Mouse (Mus musculus): ENCODE measurements around the gene Rpl23a. TPM values are rescaled to one million over a fixed set of nuclear protein-coding genes. Genes with fewer than 3 reads are reported as not detected.

Gene Rpl23a
- total and polyA plus RNA-seq, 3 experiments = 2,892 to 4,112 TPM; not detected in 1

- H3K36me3 ChIP-seq (ENCODE audit: control insufficient read depth in 1 of 2, insufficient read depth in 2 of 2, low read length in 2 of 2) = peaks cover 0 to 23% of the 10 kb centered on the region in 2 experiments; a peak in 2 of 4 replicates
- DNase-seq (ENCODE audit: low read depth, low spot score) = peak; percentile 54
- TF ChIP-seq SIN3A (IDR thresholded peaks at IDR 0.05; ENCODE audit: low read length) = peak; percentile 28
- TF ChIP-seq USF2 (IDR thresholded peaks at IDR 0.05; ENCODE audit: borderline replicate concordance in 1 of 2, insufficient read depth in 1 of 2, low read depth in 1 of 2, low read length in 2 of 2) = no peak
- peaks cover 20 to 37% of the 10 kb centered on the region in 2 experiments for H3K4me1 ChIP-seq (ENCODE audit: control insufficient read depth in 1 of 2, insufficient read depth in 2 of 2, low read length in 2 of 2)
- H3K4me3 ChIP-seq (ENCODE audit: control insufficient read depth in 1 of 2, insufficient read depth in 1 of 2, low read depth in 2 of 2, low read length in 2 of 2) = no peak overlapping the region
- no peaks in the 10 kb centered on the region for H3K27me3 ChIP-seq (ENCODE audit: control insufficient read depth in 1 of 2, insufficient read depth in 2 of 2, low read length in 2 of 2)
- H3K79me2 ChIP-seq (ENCODE audit: control insufficient read depth, insufficient read depth, low read length, poor library complexity) = peaks cover 13% of the 10 kb centered on the region
- no peak overlapping the region; the same call in 1 of the 2 replicates for H3K9ac ChIP-seq (ENCODE audit: control insufficient read depth, low read depth, low read length, poor library complexity, severe bottlenecking)
- no peak overlapping the region for H3K27ac ChIP-seq (ENCODE audit: control insufficient read depth, low read depth, low read length)
- H3K9me3 ChIP-seq (replicated peaks; ENCODE audit: insufficient read depth, low read length) = no peaks in the 10 kb centered on the region
These were observed 16.7 kb downstream of the Rpl23a start for GRCm38 (mm10) chr11:78166640-78167039.

GRCm38 (mm10) chr11:78166161-78166560, 17.2 kb downstream of the Rpl23a start:
- no peak for DNase-seq (ENCODE audit: low read depth, low spot score)
- no peaks in the 10 kb centered on the region for H3K9me3 ChIP-seq (replicated peaks; ENCODE audit: insufficient read depth, low read length)
- TF ChIP-seq ZNF384 (IDR thresholded peaks at IDR 0.05; ENCODE audit: low read depth, low read length) = no peak
- TF ChIP-seq POLR2A (IDR thresholded peaks at IDR 0.05; ENCODE audit: control insufficient read depth in 1 of 2, insufficient read depth in 1 of 2, low read depth in 1 of 2, low read length in 2 of 2, poor library complexity in 1 of 2) = no peak
- no peak for TF ChIP-seq HCFC1 (IDR thresholded peaks at IDR 0.05; ENCODE audit: low read depth, low read length)
- no peak for TF ChIP-seq SMC3 (IDR thresholded peaks at IDR 0.05; ENCODE audit: low read depth, low read length)
- no peak for TF ChIP-seq RCOR1 (IDR thresholded peaks at IDR 0.05; ENCODE audit: low read depth, low read length)
- TF ChIP-seq ETS1 (IDR thresholded peaks at IDR 0.05; ENCODE audit: low read depth, low read length) = no peak
- TF ChIP-seq E2F4 (IDR thresholded peaks at IDR 0.05; ENCODE audit: borderline replicate concordance, low read depth, low read length) = no peak
- no peak for TF ChIP-seq TBP (IDR thresholded peaks at IDR 0.05; ENCODE audit: low read depth, low read length)
- no peak for TF ChIP-seq USF2 (IDR thresholded peaks at IDR 0.05; ENCODE audit: borderline replicate concordance in 1 of 2, insufficient read depth in 1 of 2, low read depth in 1 of 2, low read length in 2 of 2)
- no peak for TF ChIP-seq MAX (IDR thresholded peaks at IDR 0.05; ENCODE audit: low read length)
- TF ChIP-seq POLR2AphosphoS5 (IDR thresholded peaks at IDR 0.05; ENCODE audit: borderline replicate concordance, low read depth, low read length) = no peak
- no peak for TF ChIP-seq EP300 (IDR thresholded peaks at IDR 0.05; ENCODE audit: low read depth in 1 of 2, low read length in 2 of 2)
- H3K4me1 ChIP-seq (ENCODE audit: control insufficient read depth in 1 of 2, insufficient read depth in 2 of 2, low read length in 2 of 2) = peaks cover 20 to 37% of the 10 kb centered on the region in 2 experiments
- no peaks in the 10 kb centered on the region for H3K27me3 ChIP-seq (ENCODE audit: control insufficient read depth in 1 of 2, insufficient read depth in 2 of 2, low read length in 2 of 2)
- peak overlapping the region; percentile 65 for H3K27ac ChIP-seq (ENCODE audit: control insufficient read depth, low read depth, low read length)
- peaks cover 13% of the 10 kb centered on the region for H3K79me2 ChIP-seq (ENCODE audit: control insufficient read depth, insufficient read depth, low read length, poor library complexity)
- H3K4me3 ChIP-seq (ENCODE audit: control insufficient read depth in 1 of 2, insufficient read depth in 1 of 2, low read depth in 2 of 2, low read length in 2 of 2) = peak overlapping the region; percentile 72 to 87
- H3K36me3 ChIP-seq (ENCODE audit: control insufficient read depth in 1 of 2, insufficient read depth in 2 of 2, low read length in 2 of 2) = peaks cover 0 to 23% of the 10 kb centered on the region in 2 experiments; a peak in 2 of 4 replicates
- peak overlapping the region; percentile 79 for H3K9ac ChIP-seq (ENCODE audit: control insufficient read depth, low read depth, low read length, poor library complexity, severe bottlenecking)

GRCm38 (mm10) chr11:78165761-78166109, 17.6 kb downstream of the Rpl23a start:
- Histone ChIP-seq H3K27ac (ENCODE audit: control insufficient read depth, low read depth, low read length) (peak overlapping the region; percentile 65), H3K4me3 (ENCODE audit: control insufficient read depth in 1 of 2, insufficient read depth in 1 of 2, low read depth in 2 of 2, low read length in 2 of 2) (peak overlapping the region; percentile 72 to 87), H3K79me2 (ENCODE audit: control insufficient read depth, insufficient read depth, low read length, poor library complexity) (peaks cover 13% of the 10 kb centered on the region), H3K27me3 (ENCODE audit: control insufficient read depth in 1 of 2, insufficient read depth in 2 of 2, low read length in 2 of 2) (no peaks in the 10 kb centered on the region), H3K9ac (ENCODE audit: control insufficient read depth, low read depth, low read length, poor library complexity, severe bottlenecking) (peak overlapping the region; percentile 79), H3K9me3 (replicated peaks; ENCODE audit: insufficient read depth, low read length) (no peaks in the 10 kb centered on the region), H3K36me3 (ENCODE audit: control insufficient read depth in 1 of 2, insufficient read depth in 2 of 2, low read length in 2 of 2) (peaks cover 0 to 23% of the 10 kb centered on the region in 2 experiments; a peak in 2 of 4 replicates), H3K4me1 (ENCODE audit: control insufficient read depth in 1 of 2, insufficient read depth in 2 of 2, low read length in 2 of 2) (peaks cover 20 to 37% of the 10 kb centered on the region in 2 experiments)
- TF ChIP-seq CHD1 (IDR thresholded peaks at IDR 0.05; ENCODE audit: low read depth, low read length) (0 out of 2 replicates have a peak, but pooled peaks have one; percentile 10), MAFK (IDR thresholded peaks at IDR 0.05; ENCODE audit: borderline replicate concordance, low read depth, low read length) (no peak)
- DNase-seq (ENCODE audit: low read depth, low spot score) = no peak
